Mouse (Mus musculus) right cerebral cortex, postnatal 10 days (tissue): Measurements from ENCODE around the gene Synpo2.
A peak's percentile ranks its signal among the peaks of the same experiment; 100 is the strongest.
"Not testable (repeated sequence)": the region's sequence is repeated elsewhere in the genome, so short reads cannot be mapped to it uniquely, and the experiment has no call there.

Experiments
- DNase-seq, 2 experiments: peaks; one replicate each; pipeline ENCODE4 v3.0.0; 2021; ENCODE audit warnings: low spot score in 2 of 2

Gene Synpo2

DNA sequence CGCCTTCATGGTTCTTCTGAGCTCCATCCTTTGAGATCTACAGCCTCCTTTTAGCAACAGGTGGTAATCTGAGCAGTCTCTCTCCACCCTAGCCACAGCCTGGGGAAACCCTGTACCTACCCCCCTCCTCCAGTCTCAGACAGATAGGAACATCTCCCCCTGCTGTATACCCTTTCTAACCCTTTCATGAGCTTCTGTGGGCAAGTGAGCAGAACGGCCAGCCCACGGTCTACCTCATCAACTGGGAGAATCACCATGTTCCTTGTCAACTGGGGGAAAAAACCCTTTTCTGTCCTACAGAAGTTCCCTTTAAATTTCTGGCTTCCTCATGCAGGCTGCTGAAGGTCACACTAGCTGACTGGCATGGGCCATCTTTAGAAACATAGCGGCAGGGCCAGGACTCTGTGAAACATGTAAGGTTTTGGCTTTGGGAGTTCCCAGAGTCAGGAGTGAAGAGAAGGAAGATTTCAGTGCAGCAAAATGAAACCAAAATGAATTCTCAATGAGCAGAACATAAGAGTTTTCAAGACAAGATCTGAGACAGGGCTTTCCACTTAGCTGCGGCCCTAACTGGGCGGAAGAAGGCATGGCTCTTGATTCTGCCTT lies 104.7 kb downstream of the Synpo2 start:
- DNase-seq, result no peak

DNA sequence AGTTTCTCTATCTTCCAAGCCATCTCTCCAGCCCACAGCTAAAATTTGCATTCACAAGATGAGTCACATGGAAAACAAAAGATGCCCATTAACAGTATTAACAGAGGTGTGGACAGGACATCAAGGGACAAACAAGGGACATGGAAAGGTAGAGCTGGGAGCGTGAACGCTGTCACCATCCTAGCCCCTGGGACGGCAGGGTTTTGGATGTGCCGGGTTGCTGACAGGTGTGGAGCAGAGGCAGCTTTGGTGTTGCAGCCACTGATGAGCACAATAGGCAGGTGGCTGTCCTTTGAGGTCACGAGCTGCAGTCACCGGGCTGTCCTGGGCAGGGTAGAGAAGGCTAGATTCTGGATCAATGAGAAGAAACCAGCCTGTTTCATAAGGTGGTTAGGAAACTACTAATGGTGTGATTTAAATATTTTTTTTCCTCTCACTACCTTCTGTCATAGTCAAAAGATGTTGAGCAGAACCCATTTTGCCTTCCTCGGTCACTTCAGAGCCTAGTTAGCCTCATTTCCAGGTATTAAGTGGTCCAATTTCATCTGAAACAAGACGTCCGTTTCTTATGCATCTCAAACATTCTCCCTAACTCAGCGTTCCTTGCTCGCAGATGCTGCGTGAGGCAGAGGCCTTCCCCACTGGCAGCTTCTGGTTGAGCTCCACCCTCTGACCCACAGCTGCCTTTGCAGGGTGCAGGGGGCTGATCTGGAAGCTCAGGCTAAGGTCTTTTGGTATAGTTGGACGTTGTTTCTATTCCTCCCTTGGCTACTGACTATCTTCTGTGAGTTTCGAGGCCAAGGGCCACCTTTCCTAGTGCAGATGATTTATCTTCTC lies 105.4 kb downstream of the Synpo2 start:
- DNase-seq, result no peak

DNA sequence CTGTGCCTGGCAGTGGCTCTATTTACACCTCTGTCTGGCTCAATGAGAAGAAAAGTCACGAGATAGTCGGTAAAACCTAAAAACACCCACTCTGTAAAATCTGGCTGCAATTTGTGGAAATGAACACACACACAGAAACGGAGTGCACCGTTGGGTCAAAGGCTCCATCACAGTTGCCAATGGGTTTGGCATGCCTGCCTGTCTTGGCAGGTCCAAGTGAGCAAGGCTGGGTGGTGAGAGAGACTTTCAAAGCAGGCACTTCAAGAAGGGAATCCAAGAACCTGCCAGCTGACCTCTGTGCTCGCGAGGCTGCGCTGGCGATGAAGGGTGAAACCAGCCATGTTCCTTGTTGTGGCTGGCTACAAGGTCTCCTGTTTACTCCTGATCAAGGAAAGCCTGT lies 107.2 kb downstream of the Synpo2 start:
- DNase-seq, result peak; percentile 50 to 55

DNA sequence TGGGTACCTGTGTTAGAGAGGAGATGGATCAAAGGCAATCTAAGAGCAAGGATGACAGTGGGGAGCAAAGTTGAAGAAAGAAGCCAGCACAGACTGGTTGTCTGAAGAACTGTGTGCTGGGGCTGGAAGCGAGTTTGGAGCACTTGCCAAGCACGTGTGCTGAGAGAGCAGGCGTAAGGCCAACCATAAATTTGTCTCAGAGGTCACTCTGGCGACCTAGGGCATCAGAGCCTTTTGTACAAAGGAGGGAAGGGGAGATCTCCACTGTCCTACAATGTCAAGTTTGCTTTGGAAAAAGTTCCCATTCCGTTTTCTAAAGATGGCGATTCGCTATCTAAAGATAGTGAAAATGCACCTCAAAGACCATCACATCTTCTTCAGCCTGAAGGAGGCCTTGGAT lies 107.9 kb downstream of the Synpo2 start:
- DNase-seq, result no peak

DNA sequence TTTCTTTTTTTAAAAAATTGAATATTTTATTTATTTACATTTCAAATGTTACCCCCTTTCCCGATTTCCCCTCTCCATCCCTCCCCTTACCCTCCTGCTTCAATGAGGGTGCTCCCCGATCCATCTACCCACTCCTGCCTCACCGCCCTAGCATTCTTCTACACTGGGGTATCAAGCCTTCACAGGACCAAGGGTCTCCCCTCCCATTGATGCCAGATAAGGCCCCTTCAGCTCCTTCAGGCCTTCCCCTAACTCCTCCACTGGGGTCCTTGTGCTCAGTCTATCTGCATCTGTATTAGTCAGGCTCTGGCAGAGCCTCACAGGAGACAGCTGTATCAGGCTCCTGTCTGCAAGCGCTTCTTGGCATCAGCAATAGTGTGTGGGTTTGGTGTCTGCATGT lies 109.2 kb downstream of the Synpo2 start:
- DNase-seq, result not testable (repeated sequence)

DNA sequence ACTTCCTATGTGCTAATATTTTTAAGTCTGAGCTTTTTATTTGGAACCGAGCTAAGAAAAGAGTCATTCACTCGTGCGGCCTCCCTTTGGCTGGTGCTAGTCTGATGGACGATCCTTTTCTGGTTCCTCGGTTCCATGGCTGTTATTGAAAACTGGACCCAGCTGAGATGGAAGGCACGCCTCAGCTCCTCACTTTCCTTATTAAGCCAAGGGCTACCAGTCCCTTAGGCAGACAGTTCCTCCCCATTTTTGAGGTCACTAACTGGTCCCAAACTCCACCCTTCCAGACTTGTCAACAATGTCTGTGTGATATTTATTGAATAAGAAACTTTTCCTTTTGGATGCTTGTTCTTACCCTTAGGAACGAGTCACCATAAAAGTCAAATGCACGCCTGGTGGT lies 112.1 kb downstream of the Synpo2 start:
- no peak for DNase-seq

- no peak for DNase-seq
Observed at GRCm38 (mm10) chr3:123122151-123123030, 113.6 kb downstream of the Synpo2 start.

DNA sequence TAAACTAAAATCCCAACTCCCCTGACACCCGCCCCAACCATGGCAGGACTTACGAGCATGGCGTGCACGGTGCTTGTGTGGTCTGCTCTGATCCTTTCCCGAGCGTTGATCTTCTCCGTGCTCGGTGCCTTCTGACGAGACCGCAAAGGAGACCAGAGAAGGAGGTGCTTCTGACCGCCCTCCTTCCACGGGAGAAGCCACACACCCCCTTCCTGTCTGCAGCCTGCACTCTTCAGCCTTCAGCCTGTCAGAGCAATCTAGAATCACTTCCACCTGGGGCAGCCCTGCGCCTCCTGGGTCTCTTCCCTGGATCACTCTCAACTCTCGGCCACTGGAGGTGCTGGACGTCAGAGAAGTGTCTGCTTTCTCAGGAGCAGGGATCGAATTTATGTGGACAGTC lies 119.0 kb downstream of the Synpo2 start:
- no peak for DNase-seq

DNA sequence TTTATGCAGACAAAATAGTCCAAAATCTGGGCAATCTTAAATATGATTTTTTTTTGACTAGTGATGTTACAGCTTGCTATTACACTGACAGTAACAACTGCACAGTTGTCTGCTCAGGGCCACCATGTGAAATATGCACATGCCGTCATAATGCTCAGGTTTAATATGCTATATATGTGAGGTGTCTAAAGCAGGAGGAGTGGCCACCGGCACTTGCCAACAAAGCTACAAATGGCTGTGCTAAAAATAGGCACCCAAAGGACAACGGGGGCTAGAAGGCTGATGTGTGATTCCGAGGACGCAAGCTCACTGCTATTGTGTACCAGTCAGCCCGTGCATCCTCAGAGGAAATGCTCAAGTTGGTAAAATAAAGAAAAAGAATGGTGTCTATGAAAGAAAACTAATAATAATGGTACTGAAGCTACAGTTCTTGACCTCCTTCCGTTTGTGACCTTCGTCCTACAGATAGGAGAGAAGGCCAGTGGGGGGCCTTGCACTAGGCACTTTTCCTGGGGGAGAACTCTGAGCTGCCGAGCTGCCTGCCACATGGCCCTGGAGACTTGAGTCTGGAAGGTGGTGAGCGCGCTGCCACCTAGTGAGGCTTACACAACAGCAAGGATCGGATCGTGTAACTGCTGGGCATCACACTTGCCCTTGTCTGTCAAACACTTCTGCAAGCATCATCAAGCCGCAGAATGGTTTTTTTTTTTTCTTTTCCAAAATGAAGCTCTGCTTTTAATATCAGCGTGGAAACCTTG lies 120.0 kb downstream of the Synpo2 start:
- peak in 1 of 2 experiments; percentile 35 for DNase-seq

DNA sequence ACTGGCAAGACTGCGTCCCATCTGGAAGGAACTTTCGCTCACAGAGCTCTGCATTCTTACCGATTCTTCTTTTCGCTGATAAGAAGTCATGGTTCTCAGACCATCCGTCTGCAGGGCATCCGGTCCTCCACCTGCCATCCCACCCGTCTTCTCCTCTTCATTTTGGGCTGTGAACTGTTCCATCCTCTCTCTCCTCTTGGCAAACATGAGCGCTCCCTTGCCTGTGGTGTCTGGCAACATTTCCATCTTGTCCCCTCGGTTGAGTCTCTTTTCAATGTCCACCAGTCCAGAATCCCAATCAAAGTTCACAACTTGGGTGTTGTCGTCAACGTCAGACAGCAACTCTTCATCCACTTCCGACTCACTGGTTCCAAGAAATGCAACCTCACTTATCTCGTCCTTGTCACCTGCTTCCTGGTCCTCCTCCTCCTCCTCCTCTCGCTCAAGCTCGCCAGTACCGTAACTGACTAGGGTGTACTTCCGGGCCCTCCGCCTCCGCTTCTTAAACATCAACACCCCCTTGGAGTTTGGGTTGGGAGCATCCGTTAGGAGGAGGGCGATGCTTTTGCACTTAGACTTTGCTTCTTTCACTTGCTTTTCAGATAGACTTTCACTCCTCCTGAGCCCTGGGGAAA lies 121.8 kb downstream of the Synpo2 start:
- DNase-seq, result no peak

DNA sequence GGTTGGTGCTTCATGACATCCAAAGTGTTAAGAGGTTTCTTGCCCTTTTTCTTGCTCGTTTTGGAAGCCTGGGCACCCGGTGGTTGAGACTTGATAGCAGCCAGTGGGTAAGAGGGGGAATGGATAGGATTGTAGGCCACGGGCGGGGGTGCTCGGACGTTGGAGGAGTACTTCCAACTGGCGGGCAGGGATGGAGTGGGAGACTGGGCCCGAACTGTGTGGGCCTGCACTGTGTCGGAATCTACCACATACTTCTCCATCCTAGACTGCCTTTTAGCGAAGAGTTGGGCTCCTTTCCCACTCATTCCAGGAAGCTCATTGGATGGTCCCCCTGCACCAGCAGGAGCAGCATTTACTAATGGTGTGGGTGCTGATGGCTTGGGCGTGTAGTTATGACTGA lies 123.2 kb downstream of the Synpo2 start:
- DNase-seq, result no peak

DNA sequence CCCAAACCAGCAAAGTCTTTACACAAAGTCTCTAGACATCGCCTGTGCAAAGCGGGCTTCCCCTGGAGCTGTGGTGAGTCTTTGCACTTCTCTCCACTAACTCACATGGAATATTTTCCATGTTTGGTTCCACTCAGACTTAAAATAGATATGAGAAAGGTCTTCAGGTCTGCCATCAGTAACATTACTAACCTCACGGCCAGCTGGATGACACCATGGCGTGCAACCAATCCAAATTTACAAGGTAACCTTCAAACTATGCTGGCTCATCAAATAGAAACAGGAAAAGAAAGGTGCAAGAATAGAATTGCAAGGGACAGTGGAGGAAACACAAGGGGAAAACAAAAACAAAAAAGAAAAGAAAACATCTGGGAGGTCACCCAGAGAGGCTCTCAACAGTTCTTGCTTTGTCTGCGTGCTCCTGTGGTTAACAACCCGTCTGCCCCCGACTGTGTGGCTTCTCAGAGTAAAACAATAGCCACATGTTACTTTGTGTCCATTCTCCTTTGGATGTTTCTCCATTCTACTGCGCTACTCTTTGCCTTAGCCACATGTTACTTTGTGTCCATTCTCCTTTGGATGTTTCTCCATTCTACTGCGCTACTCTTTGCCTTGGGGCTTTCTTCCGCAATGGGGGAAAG lies 124.8 kb downstream of the Synpo2 start:
- no peak for DNase-seq

GRCm38 (mm10) chr3:123107830-123108549 lies 128.0 kb downstream of the Synpo2 start:
- DNase-seq, result no peak

GRCm38 (mm10) chr3:123104325-123104724 lies 131.6 kb downstream of the Synpo2 start:
- DNase-seq, result no peak

GRCm38 (mm10) chr3:123103151-123103860 lies 132.6 kb downstream of the Synpo2 start:
- peak; percentile 81 for DNase-seq

DNA sequence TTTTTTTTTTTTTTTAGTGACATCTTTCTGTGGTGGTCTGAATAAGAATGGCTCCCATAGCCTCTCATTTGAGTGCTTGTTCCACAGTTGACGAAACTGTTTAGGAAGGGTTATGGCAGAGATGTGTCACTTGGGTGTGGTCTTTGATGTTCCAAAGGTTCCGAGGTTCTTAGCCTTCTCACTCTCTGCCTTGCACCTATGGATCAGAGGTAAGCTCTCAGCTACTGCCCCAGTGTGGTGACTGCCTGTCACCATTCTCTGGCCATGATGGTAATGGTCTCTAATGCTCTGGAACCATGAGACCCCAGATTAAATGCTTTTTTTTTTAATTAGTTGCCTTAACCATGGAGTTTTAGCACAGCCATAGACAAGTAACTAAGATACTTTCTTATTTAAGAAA lies 134.2 kb downstream of the Synpo2 start:
- no peak for DNase-seq

DNA sequence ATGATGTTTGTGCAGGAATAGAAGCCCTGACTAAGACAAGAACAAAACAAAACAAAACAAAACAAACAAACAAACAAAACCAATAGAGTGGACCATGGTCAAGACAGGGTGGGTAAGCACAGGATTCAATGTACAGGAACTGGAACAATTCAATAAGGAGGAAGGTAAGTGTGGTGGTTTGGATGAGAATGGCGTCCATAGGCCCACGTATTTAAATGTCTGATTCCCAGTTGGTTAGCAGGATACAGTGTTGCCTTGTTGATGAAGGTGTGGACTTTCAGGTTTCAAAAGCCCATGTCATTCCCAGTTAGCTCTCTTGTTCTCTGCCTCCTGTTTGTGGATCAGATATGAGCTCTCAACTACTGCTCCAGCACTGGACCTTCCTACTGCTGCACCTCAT lies 140.8 kb downstream of the Synpo2 start:
- DNase-seq, result no peak

GRCm38 (mm10) chr3:123093640-123094361 lies 142.1 kb downstream of the Synpo2 start:
- DNase-seq, result no peak
